Mouse (Mus musculus): Measurements from ENCODE around the gene Slc25a30.

The Slc25a30 gene

GRCm38 (mm10) chr14:75741904-75742303, 44.9 kb downstream of the Slc25a30 start:
- DNase-seq (ENCODE audit: low spot score) = no peak

GRCm38 (mm10) chr14:75735597-75735996, 51.2 kb downstream of the Slc25a30 start:
- no peak for DNase-seq (ENCODE audit: low spot score)

- no peak for DNase-seq (ENCODE audit: low spot score)
These were observed 54.2 kb downstream of the Slc25a30 start for GRCm38 (mm10) chr14:75732631-75733030.

- no peak for DNase-seq (ENCODE audit: low spot score)
These were observed 55.5 kb downstream of the Slc25a30 start for GRCm38 (mm10) chr14:75731361-75731760.

GRCm38 (mm10) chr14:75728111-75728510, 58.7 kb downstream of the Slc25a30 start:
- no peak for DNase-seq (ENCODE audit: low spot score)

- DNase-seq (ENCODE audit: low spot score) = no peak
These were observed 59.8 kb downstream of the Slc25a30 start for GRCm38 (mm10) chr14:75727046-75727445.

- DNase-seq (ENCODE audit: low spot score) = no peak
These were observed 64.0 kb downstream of the Slc25a30 start for GRCm38 (mm10) chr14:75722816-75723215.

GRCm38 (mm10) chr14:75721977-75722563, 64.8 kb downstream of the Slc25a30 start:
- DNase-seq (ENCODE audit: low spot score) = no peak

GRCm38 (mm10) chr14:75720121-75720520, 66.7 kb downstream of the Slc25a30 start:
- DNase-seq (ENCODE audit: low spot score) = no peak

GRCm38 (mm10) chr14:75716410-75716809, 70.4 kb downstream of the Slc25a30 start:
- DNase-seq (ENCODE audit: low spot score) = no peak

- no peak for DNase-seq (ENCODE audit: low spot score)
These were observed 73.2 kb downstream of the Slc25a30 start for GRCm38 (mm10) chr14:75713661-75714060.

- DNase-seq (ENCODE audit: low spot score) = no peak
These were observed 74.2 kb downstream of the Slc25a30 start for GRCm38 (mm10) chr14:75712687-75713086.

GRCm38 (mm10) chr14:75711731-75712130, 75.1 kb downstream of the Slc25a30 start:
- DNase-seq (ENCODE audit: low spot score) = no peak
